Mouse (Mus musculus): ENCODE results near the gene 1810065E05Rik. TPM values are rescaled to one million over a fixed set of nuclear protein-coding genes. Genes with fewer than 3 reads are reported as not detected.

1810065E05Rik gene
- polyA plus RNA-seq, 1 experiment = not detected

DNA sequence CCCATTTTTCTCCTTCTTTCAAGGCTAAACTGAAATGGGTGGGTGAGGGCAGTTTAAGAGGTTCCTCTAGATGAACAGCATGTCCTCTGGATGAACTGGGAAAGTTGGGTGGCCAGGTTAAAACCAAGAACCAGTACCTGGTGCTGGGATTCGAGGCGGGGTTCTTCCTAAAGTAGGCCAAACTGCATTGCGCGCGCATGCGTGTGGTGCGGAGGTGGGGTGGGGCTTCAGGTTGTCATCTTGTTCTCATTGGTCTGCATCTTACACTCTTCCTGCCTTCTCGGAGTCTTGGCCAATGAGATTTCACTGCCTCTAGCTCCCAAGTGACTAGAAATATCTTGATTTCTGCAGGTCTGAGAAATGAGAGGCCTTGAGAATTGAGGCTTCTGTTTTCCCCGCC, 31.8 kb downstream of the 1810065E05Rik start, which contains the start of gene Lypd9:
Lypd9 (minus strand) TSS at position 165 of the 400 bp plus-strand sequence.
- TF ChIP-seq CTCF (IDR thresholded peaks at IDR 0.05; ENCODE audit: borderline replicate concordance, extremely low read depth, insufficient read depth, insufficient read length) (no peak), POLR2A (IDR thresholded peaks at IDR 0.05; ENCODE audit: borderline replicate concordance, extremely low read depth, insufficient read depth, insufficient read length, poor library complexity, severe bottlenecking) (no peak)

GRCm38 (mm10) chr11:58453592-58453991, 32.7 kb downstream of the 1810065E05Rik start:
- DNase-seq (ENCODE audit: low read depth) = no peak
- no peak for TF ChIP-seq POLR2A (IDR thresholded peaks at IDR 0.05; ENCODE audit: borderline replicate concordance, extremely low read depth, insufficient read depth, insufficient read length, poor library complexity, severe bottlenecking)

More for the DNA sequence above, 31.8 kb downstream of the 1810065E05Rik start, which contains the start of gene Lypd9:
- DNase-seq (ENCODE audit: low read depth) = no peak

- TF ChIP-seq POLR2A (IDR thresholded peaks at IDR 0.05; ENCODE audit: borderline replicate concordance, extremely low read depth, insufficient read depth, insufficient read length, poor library complexity, severe bottlenecking) (no peak), CTCF (IDR thresholded peaks at IDR 0.05; ENCODE audit: borderline replicate concordance, extremely low read depth, insufficient read depth, insufficient read length) (no peak)
- no peak for DNase-seq (ENCODE audit: low read depth)
Observed at GRCm38 (mm10) chr11:58462170-58462569, 41.3 kb downstream of the 1810065E05Rik start, which contains the start of gene Olfr30. Olfr30 (minus strand) TSS chr11:58462270.

Other genes starting within 250 kb of the 1810065E05Rik start
- gene Mrpl22, start 249.4 kb upstream of the 1810065E05Rik start, polyA plus RNA-seq (2012; rRNA removed) = 56.5 and 73.0 TPM in 2 replicates
- gene Igtp, start 221.6 kb upstream of the 1810065E05Rik start, polyA plus RNA-seq (2012; rRNA removed) = 0.82 and 1.2 TPM in 2 replicates
- gene Irgm2, start 221.5 kb upstream of the 1810065E05Rik start, polyA plus RNA-seq (2012; rRNA removed) = 0.61 and 1.2 TPM in 2 replicates
- gene 4930438A08Rik, start 146.3 kb upstream of the 1810065E05Rik start, polyA plus RNA-seq (2012; rRNA removed) = not detected in 2 replicates
- 43.0 and 83.0 TPM in 2 replicates for gene Zfp692, start 114.0 kb upstream of the 1810065E05Rik start, polyA plus RNA-seq (2012; rRNA removed)
- gene Zfp672, start 90.8 kb upstream of the 1810065E05Rik start, polyA plus RNA-seq (2012; rRNA removed) = 41.9 and 47.0 TPM in 2 replicates
- gene Sh3bp5l, start 90.4 kb upstream of the 1810065E05Rik start, polyA plus RNA-seq (2012; rRNA removed) = 39.9 and 46.8 TPM in 2 replicates
- gene Lypd8, start 42.1 kb upstream of the 1810065E05Rik start, polyA plus RNA-seq (2012; rRNA removed) = 0.27 and 0.34 TPM in 2 replicates
- gene Gm12253, start 11.4 kb downstream of the 1810065E05Rik start, polyA plus RNA-seq (2012; rRNA removed) = not detected in 2 replicates
- not detected in 2 replicates for gene Lypd9, start 31.8 kb downstream of the 1810065E05Rik start, polyA plus RNA-seq (2012; rRNA removed)
- gene Olfr30, start 41.2 kb downstream of the 1810065E05Rik start, polyA plus RNA-seq (2012; rRNA removed) = not detected in 2 replicates
- gene Olfr332, start 71.4 kb downstream of the 1810065E05Rik start, polyA plus RNA-seq (2012; rRNA removed) = not detected in 2 replicates
- not detected in 2 replicates for gene Olfr331, start 81.5 kb downstream of the 1810065E05Rik start, polyA plus RNA-seq (2012; rRNA removed)
- gene Olfr330, start 113.7 kb downstream of the 1810065E05Rik start, polyA plus RNA-seq (2012; rRNA removed) = not detected in 2 replicates
- not detected in 2 replicates for gene Olfr329-ps, start 125.3 kb downstream of the 1810065E05Rik start, polyA plus RNA-seq (2012; rRNA removed)
- gene Olfr328, start 134.5 kb downstream of the 1810065E05Rik start, polyA plus RNA-seq (2012; rRNA removed) = not detected in 2 replicates
- gene Olfr224, start 149.4 kb downstream of the 1810065E05Rik start, polyA plus RNA-seq (2012; rRNA removed) = not detected in 2 replicates
- gene Olfr325, start 156.6 kb downstream of the 1810065E05Rik start, polyA plus RNA-seq (2012; rRNA removed) = not detected in 2 replicates
- gene Olfr324, start 174.0 kb downstream of the 1810065E05Rik start, polyA plus RNA-seq (2012; rRNA removed) = 0.10 TPM in 1 of 2 replicates, not detected in the other
- gene 2210407C18Rik, start 195.0 kb downstream of the 1810065E05Rik start, polyA plus RNA-seq (2012; rRNA removed) = not detected in 2 replicates
- not detected in 2 replicates for gene Olfr323, start 209.4 kb downstream of the 1810065E05Rik start, polyA plus RNA-seq (2012; rRNA removed)
- 0.11 TPM in 1 of 2 replicates, not detected in the other for gene Trim58, start 219.4 kb downstream of the 1810065E05Rik start, polyA plus RNA-seq (2012; rRNA removed)
- gene Olfr322, start 237.7 kb downstream of the 1810065E05Rik start, polyA plus RNA-seq (2012; rRNA removed) = not detected in 2 replicates